Mouse (Mus musculus) myocyte (in vitro differentiated cells): ENCODE results near the gene Ushbp1.

Source experiments
- CEBPB ChIP-seq: IDR thresholded peaks from 2 replicates; pipeline ENCODE4 v1.6.1; 2011; ENCODE audit warnings: mild to moderate bottlenecking, moderate library complexity; ENCODE audit not compliant: poor library complexity, insufficient read depth, severe bottlenecking
- E2F4 ChIP-seq: IDR thresholded peaks from one replicate; pipeline ENCODE4 v1.6.1; 2011; ENCODE audit warnings: mild to moderate bottlenecking, control low read depth, moderate library complexity; ENCODE audit not compliant: insufficient read depth
- MAX ChIP-seq: IDR thresholded peaks from one replicate; pipeline ENCODE4 v1.6.1; 2011; ENCODE audit warnings: low read depth, mild to moderate bottlenecking, control low read depth
- MYOD1 ChIP-seq, 3 experiments: IDR thresholded peaks; one replicate each; pipeline ENCODE4 v1.6.1; 2011; ENCODE audit warnings: control low read depth in 2 of 3, low read depth in 2 of 3, mild to moderate bottlenecking in 2 of 3, moderate library complexity in 1 of 3; ENCODE audit not compliant: insufficient read length in 2 of 3, control insufficient read depth in 1 of 3
- POLR2A ChIP-seq: IDR thresholded peaks from one replicate; pipeline ENCODE4 v1.6.1; 2011; ENCODE audit warnings: low read depth, mild to moderate bottlenecking, control low read depth, moderate library complexity; ENCODE audit not compliant: insufficient read length
- POLR2AphosphoS2 ChIP-seq: IDR thresholded peaks from one replicate; pipeline ENCODE4 v1.6.1; 2011; ENCODE audit warnings: low read depth, control low read depth; ENCODE audit not compliant: insufficient read length
- SRF ChIP-seq: IDR thresholded peaks from one replicate; pipeline ENCODE4 v1.6.1; 2011; ENCODE audit warnings: low read depth; ENCODE audit not compliant: control insufficient read depth, insufficient read length
- TCF12 ChIP-seq: IDR thresholded peaks from one replicate; pipeline ENCODE4 v1.6.1; 2011; ENCODE audit warnings: mild to moderate bottlenecking, control low read depth; ENCODE audit not compliant: poor library complexity, insufficient read depth, severe bottlenecking
- USF1 ChIP-seq: IDR thresholded peaks from one replicate; pipeline ENCODE4 v1.6.1; 2011; ENCODE audit warnings: low read depth, mild to moderate bottlenecking, control low read depth, moderate library complexity

DNA sequence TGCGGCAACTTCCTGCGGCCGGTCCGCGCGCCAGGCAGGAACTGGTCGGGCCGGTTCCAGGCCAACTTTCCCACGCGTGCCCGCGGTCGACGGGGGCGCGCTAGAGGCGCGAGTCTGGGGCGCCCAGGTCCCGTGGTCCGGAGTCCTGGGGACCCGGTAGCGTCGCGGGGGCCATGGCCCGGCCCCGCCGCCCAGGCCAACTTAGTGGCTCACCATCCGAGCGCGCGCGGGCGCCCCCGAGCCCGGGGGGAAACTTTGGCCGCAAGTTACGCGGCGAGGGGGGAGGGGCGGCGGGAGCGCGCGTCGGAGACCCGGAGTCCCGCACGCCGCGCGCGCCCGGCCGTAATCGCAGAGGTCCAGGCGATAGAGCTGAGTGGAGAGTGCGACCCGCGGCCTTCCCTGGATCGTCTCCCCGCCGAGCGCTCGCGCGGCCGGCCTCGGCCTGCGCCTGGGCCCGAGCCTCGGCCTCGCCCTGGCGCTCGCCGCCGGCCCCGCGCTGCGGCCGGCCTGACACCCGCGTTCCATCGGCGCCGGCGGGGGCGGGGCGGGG is 14.1 kb downstream of the Ushbp1 start, which contains the start of gene Nr2f6:
- TF ChIP-seq TCF12, result no peak
- TF ChIP-seq USF1, result no peak
- TF ChIP-seq POLR2A, result peak; percentile 59
- peak; percentile 47 for TF ChIP-seq POLR2AphosphoS2
- TF ChIP-seq SRF, result no peak
- TF ChIP-seq E2F4, result no peak
- TF ChIP-seq MAX, result no peak
- no peak for TF ChIP-seq CEBPB
- no peak for TF ChIP-seq MYOD1 (IDR thresholded peaks at IDR 0.05; ENCODE audit: control insufficient read depth in 1 of 3, insufficient read length in 2 of 3, low read depth in 2 of 3)
